Mouse (Mus musculus) cerebellum, postnatal 25 days (tissue): ENCODE measurements at regions not wholly inside any gene's neighbourhood (a gene's known extent, or its start where the extent isn't known, plus 50 kb on each side); places are given as distances from the start of the nearest gene placed in this dataset.

Experiments
- DNase-seq, 2 experiments: peaks; one replicate each; pipeline ENCODE4 v3.0.0; 2021; ENCODE audit warnings: mixed read lengths in 2 of 2

- no peak for DNase-seq
Observed at GRCm38 (mm10) chr6:53765302-53765701, 55.3 kb downstream of the Tril start.

- no peak for DNase-seq
Observed at GRCm38 (mm10) chr6:53762586-53762985, 58.0 kb downstream of the Tril start.

GRCm38 (mm10) chr6:53760651-53761058 lies 60.0 kb downstream of the Tril start:
- DNase-seq, result peak; percentile 14 to 18

- no peak for DNase-seq
Observed at GRCm38 (mm10) chr6:53759686-53760306, 60.8 kb downstream of the Tril start.

GRCm38 (mm10) chr6:53754366-53754765 lies 66.3 kb downstream of the Tril start:
- DNase-seq, result no peak

- no peak for DNase-seq
Observed at GRCm38 (mm10) chr6:53750539-53750938, 70.1 kb downstream of the Tril start.
